Mouse (Mus musculus) small intestine, adult 2 months (tissue): ENCODE data around the gene Gm44502.

Source experiments
- CTCF ChIP-seq: fragments of 200-500 bp; IDR thresholded peaks from 2 replicates; pipeline ENCODE4 v1.5.1; 2012; ENCODE audit warnings: low read depth, mild to moderate bottlenecking, control low read depth, inconsistent platforms, low read length, moderate library complexity, mixed read lengths; ENCODE audit not compliant: insufficient replicate concordance, insufficient read length; ENCODE audit errors: extremely low read depth
- POLR2A ChIP-seq: fragments of 200-500 bp; IDR thresholded peaks from 2 replicates; pipeline ENCODE4 v1.6.1; 2012; ENCODE audit warnings: low read depth, mild to moderate bottlenecking, control low read depth, inconsistent platforms, low read length, moderate library complexity

GRCm38 (mm10) chr15:89432946-89433345 is 3.5 kb upstream of the Gm44502 start:
- TF ChIP-seq CTCF (no peak), POLR2A (no peak)
